Mouse (Mus musculus) ES-Bruce4 (cell line): ENCODE data around the gene Plekho2. TPM values are rescaled to one million over a fixed set of nuclear protein-coding genes. Genes with fewer than 3 reads are reported as not detected.

Experiments
- H3K27ac ChIP-seq: 2 replicates; pipeline ENCODE4 v1.5.1; 2012; ENCODE audit warnings: low read length, inconsistent platforms; ENCODE audit not compliant: insufficient read depth
- H3K27me3 ChIP-seq: 2 replicates; pipeline ENCODE4 v1.6.1; 2012; ENCODE audit warnings: mild to moderate bottlenecking, low read length, inconsistent platforms; ENCODE audit not compliant: control insufficient read depth, poor library complexity, insufficient read depth, severe bottlenecking
- H3K36me3 ChIP-seq: 2 replicates; pipeline ENCODE4 v1.6.1; 2012; ENCODE audit warnings: inconsistent platforms, mild to moderate bottlenecking, low read length, moderate library complexity; ENCODE audit not compliant: control insufficient read depth, poor library complexity, insufficient read depth, severe bottlenecking
- H3K4me1 ChIP-seq: one replicate; pipeline ENCODE4 v1.8.1; 2011; ENCODE audit warnings: low read length; ENCODE audit not compliant: control insufficient read depth, insufficient read depth
- H3K4me3 ChIP-seq: 2 replicates; pipeline ENCODE4 v1.5.1; 2011; ENCODE audit warnings: low read depth, mild to moderate bottlenecking, low read length
- H3K9ac ChIP-seq: 2 replicates; pipeline ENCODE4 v1.6.1; 2012; ENCODE audit warnings: low read depth, mild to moderate bottlenecking, inconsistent platforms; ENCODE audit not compliant: poor library complexity, severe bottlenecking
- H3K9me3 ChIP-seq: replicated peaks from 2 replicates; pipeline ENCODE4 v1.6.1; 2012; ENCODE audit warnings: mild to moderate bottlenecking, low read length, inconsistent platforms; ENCODE audit not compliant: control insufficient read depth, poor library complexity, insufficient read depth, severe bottlenecking
- CTCF ChIP-seq: IDR thresholded peaks from one replicate; pipeline ENCODE4 v1.8.1; 2011; ENCODE audit warnings: low read depth, low read length
- EP300 ChIP-seq: IDR thresholded peaks from 2 replicates; pipeline ENCODE4 v1.6.1; 2011; ENCODE audit warnings: low read depth, low read length; ENCODE audit not compliant: insufficient read depth
- POLR2A ChIP-seq: IDR thresholded peaks from one replicate; pipeline ENCODE4 v1.8.1; 2011; ENCODE audit warnings: low read length; ENCODE audit not compliant: insufficient read depth
- polyA plus RNA-seq: library from polyadenylated mRNA; stranded (reverse); fragments of >200 nt; gene quantifications from 2 replicates; pipeline ENCODE4 v1.2.4, GENCODE M21; 2011; ENCODE audit warnings: low read depth; ENCODE audit not compliant: missing spikeins, insufficient read depth, insufficient read length

Gene Plekho2
- polyA plus RNA-seq, 1 experiment = 6.1 TPM

DNA sequence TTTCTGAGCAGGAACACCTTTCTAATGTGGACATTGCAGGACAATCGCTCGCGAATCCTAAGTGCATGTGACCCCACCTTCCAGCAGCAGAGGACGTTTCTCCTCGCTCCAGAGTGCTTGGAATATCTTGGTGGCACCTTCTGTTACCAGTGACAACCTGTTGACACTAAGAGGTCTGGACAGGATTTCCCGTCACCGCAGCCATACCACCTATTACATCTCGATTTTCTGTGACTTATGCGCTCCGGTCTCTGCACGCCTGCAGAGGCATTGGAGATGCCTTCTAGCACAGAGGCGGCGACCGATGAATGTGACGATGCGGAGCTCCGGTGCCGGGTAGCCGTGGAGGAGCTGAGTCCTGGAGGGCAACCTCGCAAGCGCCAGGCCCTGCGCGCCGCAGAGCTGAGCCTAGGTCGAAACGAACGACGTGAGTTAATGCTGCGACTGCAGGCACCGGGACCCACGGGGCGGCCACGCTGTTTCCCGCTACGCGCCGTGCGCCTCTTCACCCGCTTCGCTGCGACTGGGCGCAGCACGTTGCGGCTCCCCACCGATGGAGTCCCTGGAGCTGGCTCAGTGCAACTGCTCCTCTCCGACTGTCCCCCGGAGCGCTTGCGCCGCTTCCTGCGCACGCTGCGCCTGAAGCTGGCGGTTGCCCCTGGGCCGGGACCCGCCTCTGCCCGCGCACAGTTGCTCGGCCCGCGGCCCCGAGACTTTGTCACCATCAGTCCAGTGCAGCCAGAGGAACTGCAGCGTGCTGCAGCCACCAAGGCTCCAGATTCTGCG lies 7.9 kb upstream of the Plekho2 start:
- Histone ChIP-seq H3K9ac (peak overlapping the region; percentile 69), H3K36me3 (peaks cover 16% of the 10 kb centered on the region), H3K27me3 (no peaks in the 10 kb centered on the region), H3K9me3 (no peaks in the 10 kb centered on the region), H3K4me1 (no peaks in the 10 kb centered on the region), H3K4me3 (peak overlapping the region; percentile 95), H3K27ac (peak overlapping the region; percentile 27; the same call in 1 of the 2 replicates)
- no peak for TF ChIP-seq EP300
- no peak for TF ChIP-seq CTCF
- TF ChIP-seq POLR2A = no peak

DNA sequence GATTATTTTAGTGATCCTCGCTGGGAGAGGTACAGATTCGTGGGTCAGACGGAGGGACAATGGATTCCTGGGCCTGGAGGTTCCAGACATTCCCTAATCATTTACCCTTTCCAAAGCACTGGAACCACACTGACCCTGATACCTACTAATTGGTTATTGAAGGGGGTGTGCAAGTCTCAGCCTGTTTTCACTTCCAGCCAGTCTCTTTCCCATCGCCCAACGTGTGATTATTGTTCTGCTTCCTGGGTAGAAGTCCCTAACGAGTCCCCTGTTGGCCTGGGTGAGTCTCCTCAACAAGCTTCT lies 7.4 kb upstream of the Plekho2 start:
- Histone ChIP-seq H3K9ac (peak overlapping the region; percentile 69), H3K9me3 (no peaks in the 10 kb centered on the region), H3K27ac (peak overlapping the region; percentile 27; the same call in 1 of the 2 replicates), H3K36me3 (peaks cover 14% of the 10 kb centered on the region), H3K4me1 (no peaks in the 10 kb centered on the region), H3K27me3 (no peaks in the 10 kb centered on the region), H3K4me3 (peak overlapping the region; percentile 95)
- no peak for TF ChIP-seq POLR2A
- TF ChIP-seq CTCF = no peak
- no peak for TF ChIP-seq EP300

DNA sequence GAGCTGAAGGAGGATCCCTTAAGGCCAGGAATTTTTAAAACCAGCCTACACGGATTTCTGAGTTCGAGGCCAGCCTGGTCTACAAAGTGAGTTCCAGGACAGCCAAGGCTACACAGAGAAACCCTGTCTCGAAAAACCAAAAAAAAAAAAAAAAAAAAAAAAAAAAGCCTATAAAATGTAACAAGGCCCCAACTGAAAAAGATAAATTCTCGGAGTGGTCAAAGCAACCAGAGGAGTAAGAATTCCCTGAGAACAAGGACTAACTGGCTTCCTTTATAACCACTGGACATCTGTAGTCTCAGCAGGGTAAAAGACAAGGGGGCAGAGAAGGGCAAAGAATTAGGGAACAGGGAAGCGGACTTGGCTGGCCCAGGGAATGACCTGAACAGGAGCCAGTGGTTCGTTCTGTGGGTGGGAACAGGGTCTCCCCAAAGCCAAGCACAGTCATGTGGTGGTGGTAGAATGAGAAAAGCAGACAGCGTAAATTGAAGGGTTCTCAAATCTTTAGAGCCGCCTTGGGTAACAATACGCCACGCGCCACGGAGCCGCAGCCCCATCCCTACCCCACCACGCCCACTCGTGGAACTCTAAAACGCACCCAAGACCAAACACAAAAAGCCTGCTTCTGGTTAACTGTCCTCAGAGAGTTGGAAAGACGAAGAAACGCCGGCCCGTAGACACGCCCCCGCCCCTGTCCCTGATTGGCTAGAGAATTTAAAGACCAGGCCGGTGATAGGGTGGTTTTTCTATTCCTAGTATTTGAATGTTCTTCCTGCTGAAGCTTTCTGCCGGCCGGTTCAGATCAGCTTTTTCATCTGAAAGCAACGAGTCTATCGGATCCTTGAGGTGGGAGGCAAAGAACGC lies 6.8 kb upstream of the Plekho2 start, which contains the start of gene Pif1:
Gene Pif1, plus strand, starts transcription at position 755 of the 864 bp plus-strand sequence.
- Histone ChIP-seq H3K27me3 (no peaks in the 10 kb centered on the region), H3K9ac (peak within 1 kb of the TSS; percentile 69), H3K36me3 (peaks cover 14% of the 10 kb centered on the region), H3K4me1 (no peaks in the 10 kb centered on the region), H3K27ac (peak within 1 kb of the TSS; percentile 80), H3K4me3 (peak within 1 kb of the TSS; percentile 95), H3K9me3 (no peaks in the 10 kb centered on the region)
- TF ChIP-seq POLR2A (peak; percentile 20), EP300 (0 out of 2 replicates have a peak, but pooled peaks have one; percentile 14), CTCF (no peak)

DNA sequence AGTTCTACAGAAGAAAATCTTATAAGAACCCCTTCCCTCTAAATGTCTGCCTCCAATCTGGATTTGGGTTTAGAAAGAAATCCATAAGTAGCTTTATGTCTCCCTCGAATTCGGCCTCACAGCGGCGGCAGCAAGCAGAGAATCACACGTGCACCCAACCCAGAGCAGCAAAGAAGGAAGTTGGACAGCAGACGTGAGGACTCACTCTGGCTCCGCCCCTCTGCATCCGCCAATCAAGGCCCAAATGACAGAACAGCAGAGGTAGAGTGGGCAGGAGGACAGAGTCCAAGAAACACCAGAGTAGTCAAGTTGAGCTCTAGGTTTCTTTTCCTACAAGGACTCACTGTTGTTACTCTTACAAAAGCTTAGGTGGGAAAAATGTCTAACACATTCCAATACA lies 3.2 kb upstream of the Plekho2 start:
- no peak overlapping the region for H3K9ac ChIP-seq
- TF ChIP-seq EP300 = no peak
- TF ChIP-seq CTCF = no peak
- TF ChIP-seq POLR2A = peak; percentile 19

DNA sequence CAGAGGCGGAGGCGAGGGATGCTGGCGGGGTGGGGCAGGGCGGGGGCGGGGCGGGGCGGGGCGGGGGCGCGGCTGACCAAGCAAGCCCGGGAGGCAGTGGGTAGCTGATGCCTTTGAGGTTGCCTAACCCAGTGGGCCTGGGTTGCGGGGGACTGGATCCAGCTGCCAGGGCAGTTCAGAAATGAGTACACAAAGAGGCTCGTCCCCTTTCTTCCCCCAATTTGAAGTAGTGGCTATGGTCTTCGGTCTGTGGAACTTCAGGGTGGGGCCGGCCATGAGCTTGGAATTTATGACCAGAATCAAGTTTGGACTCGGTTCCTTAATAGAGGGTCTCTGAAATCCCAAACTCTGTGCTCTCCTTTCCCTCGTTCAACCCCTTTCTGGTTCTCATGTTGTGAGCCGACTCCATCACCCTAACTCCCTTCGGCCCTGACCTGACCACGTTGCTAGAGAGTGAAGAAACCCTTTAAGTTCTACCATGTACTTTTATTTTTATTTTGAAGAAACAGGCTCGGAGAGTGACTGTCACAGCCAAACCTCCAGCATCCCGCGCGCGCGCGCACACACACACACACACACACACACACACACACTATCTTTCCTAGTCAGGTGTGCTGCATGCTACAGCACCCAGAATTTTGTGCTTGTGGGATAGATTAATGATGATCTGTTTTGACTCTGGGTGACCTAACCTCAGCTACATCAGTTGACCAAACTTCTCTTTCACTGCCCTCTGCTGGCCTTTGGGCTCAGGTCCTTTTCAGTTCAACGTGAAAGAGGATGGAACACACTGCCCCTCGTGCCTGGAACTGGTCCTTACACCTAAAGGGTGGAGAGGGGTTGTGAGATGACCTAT lies 789 bp upstream of the Plekho2 start:
- Histone ChIP-seq H3K4me1 (no peaks in the 10 kb centered on the region), H3K36me3 (no peaks in the 10 kb centered on the region), H3K9ac (peak overlapping the region; percentile 49), H3K9me3 (no peaks in the 10 kb centered on the region), H3K27ac (peak overlapping the region; percentile 52), H3K27me3 (no peaks in the 10 kb centered on the region), H3K4me3 (peak overlapping the region; percentile 56)
- TF ChIP-seq EP300 = no peak
- TF ChIP-seq POLR2A = peak; percentile 32
- TF ChIP-seq CTCF = peak; percentile 92

More for the DNA sequence above, 3.2 kb upstream of the Plekho2 start:
- Histone ChIP-seq H3K27me3 (no peaks in the 10 kb centered on the region), H3K9me3 (no peaks in the 10 kb centered on the region), H3K4me3 (no peak overlapping the region), H3K4me1 (no peaks in the 10 kb centered on the region), H3K27ac (no peak overlapping the region), H3K36me3 (no peaks in the 10 kb centered on the region)
